Mouse (Mus musculus) B cell, adult 62 days (primary cell): Measurements from ENCODE around the gene Tent2. TPM values are rescaled to one million over a fixed set of nuclear protein-coding genes. Genes with fewer than 3 reads are reported as not detected.

Experiments used
- total RNA-seq: library from RNA; stranded (reverse); gene quantifications from 4 replicates; pipeline ENCODE4 v1.2.4, GENCODE M21; 2023

The Tent2 gene
- 110 to 133 TPM (median 117 TPM) in 4 replicates for total RNA-seq

DNA sequence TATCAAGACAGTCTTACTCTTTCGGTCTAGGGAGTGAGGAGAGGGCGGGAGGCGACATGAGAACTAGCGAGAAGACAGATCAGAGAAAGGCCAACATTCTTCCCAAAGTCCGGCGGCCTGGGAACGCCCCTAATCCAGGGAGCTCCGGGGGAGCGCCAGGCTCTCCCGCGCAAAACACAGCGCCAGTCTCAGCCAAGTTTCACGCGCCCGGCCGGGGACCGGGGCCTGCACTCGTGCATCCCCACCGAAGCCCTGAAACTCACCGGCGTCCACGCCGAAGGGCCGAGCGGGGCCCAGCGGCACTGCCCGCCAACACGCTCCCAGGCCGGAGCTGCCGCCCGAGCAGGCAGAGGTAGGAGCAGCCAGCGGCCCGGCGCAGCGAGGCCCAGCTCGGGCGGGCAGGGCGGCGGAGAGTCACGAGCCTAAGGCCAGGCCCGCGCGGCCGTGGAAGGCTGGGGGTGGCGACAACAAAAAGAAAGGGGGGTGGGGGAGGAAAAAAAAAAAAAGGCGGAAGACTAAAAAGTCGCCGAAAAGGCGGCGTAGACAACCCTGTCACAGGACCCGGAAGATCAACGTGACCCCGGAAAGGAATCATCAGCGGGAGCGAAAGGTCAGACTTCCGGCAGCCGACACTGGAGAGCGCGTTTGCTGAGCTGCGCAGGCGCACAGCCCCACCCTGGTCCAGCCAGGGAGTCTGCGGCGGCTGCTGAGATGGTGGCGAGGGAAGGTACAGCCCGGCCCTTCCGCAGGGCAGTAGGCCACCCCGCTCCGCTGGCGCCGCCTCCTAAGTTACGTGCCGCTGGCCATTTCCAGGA is at the start of gene Tent2:
Tent2 (minus strand) TSS at position 555 of the 815 bp plus-strand sequence.

DNA sequence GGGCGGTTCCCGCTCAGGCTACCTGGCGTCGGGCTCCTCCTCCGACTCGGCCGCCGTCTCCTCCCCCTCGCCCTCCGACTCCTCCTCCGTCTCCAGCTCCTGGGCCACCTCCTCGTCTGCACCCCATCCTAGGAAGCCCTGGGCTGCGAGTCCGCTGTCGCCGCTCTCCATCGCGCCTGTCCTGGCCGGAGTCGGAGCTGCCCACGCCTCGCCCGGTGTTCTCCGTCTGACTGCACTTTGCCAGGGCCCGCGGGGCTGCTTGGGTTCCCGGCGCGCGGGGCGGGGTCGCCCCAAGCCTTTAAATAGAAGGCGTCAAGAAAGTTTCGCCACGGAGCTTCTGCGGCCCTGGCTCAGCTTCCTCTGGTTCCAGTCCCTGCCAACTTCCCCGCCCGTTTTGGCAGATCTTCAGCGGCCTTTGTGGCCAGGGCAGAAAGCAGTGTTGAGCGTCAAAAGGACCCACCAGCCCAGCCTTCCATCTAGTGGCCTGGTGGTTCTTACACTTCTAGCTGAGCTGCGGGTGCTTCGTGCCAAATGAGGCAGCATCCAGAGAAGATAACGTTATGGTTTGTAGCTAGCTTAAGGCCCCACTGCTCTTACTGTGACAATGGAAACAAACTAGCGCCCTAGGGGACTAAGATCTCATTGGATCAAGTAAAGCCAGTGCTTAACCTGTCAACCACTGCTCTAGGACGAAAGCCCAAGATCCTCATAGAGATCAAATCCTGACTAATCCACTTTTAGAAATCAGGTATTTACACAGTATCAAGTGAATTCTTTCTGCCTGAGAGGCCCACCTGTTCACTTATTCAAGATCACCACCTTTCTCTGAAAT is 47.6 kb downstream of the Tent2 start, which contains the start of gene Cmya5:
Cmya5 (minus strand) TSS at position 389 of the 832 bp plus-strand sequence.

Other genes starting within 250 kb of the Tent2 start
- gene Cmya5, start 47.7 kb downstream of the Tent2 start, total RNA-seq: 0.50 to 0.61 TPM (median 0.54 TPM) in 4 replicates
- gene Homer1, start 107.2 kb upstream of the Tent2 start, total RNA-seq: 19.5 to 23.2 TPM (median 20.8 TPM) in 4 replicates